Mouse (Mus musculus): ENCODE measurements at regions not wholly inside any gene's neighbourhood (a gene's known extent, or its start where the extent isn't known, plus 50 kb on each side); places are given as distances from the start of the nearest gene placed in this dataset.

DNA sequence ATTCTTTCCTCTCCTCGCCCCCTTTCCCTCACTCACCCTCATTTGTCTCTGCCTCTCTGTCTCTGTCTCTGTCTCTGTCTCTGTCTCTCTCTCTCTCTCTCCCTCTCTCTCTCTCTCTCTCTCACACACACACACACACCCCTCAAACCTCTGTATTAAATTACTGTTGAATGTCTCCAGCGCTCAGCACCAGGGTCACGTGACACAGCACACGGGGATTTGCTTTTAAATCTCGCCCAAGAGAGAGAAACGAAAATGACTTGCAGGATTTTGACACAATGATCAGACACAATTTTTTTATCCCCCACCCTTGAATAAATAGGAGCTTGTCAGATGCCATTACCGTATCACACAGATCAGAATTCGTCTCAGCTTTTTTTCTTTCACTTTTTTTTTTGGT is 125.2 kb downstream of the En1 start:
- no peak overlapping the region for H3K27ac ChIP-seq (ENCODE audit: insufficient read depth, low read depth, low read length)
- no peaks in the 10 kb centered on the region for H3K4me1 ChIP-seq (ENCODE audit: control insufficient read depth, insufficient read depth, low read length)
- TF ChIP-seq CTCF (IDR thresholded peaks at IDR 0.05; ENCODE audit: low read depth, low read length), result no peak
- no peak for TF ChIP-seq POLR2A (IDR thresholded peaks at IDR 0.05; ENCODE audit: borderline replicate concordance, low read depth, low read length)
- no peak overlapping the region for H3K4me3 ChIP-seq (ENCODE audit: insufficient read depth, low read length)

DNA sequence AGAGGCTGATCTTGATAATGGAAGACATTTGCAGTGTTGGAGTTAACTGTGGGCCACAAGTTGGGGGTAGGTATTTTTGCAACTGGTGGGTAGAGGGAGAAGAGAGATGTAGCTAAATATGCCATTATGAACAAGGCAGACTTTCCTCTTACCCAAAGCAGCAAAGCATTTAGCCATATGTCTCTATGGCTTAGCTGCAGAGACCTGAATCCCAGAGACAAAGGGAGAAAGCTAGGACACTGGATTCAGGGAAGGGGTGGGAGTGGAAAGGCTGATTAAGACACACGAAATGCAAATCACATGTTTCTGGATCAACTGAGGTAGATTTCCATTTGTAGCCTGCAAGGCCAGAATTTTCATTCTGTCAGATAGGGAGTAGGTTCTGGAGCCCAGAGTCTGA is 129.8 kb downstream of the En1 start:
- H3K4me1 ChIP-seq (ENCODE audit: control insufficient read depth, insufficient read depth, low read length), result no peaks in the 10 kb centered on the region
- H3K27ac ChIP-seq (ENCODE audit: insufficient read depth, low read depth, low read length), result no peak overlapping the region
- no peak overlapping the region for H3K4me3 ChIP-seq (ENCODE audit: insufficient read depth, low read length)
- TF ChIP-seq CTCF (IDR thresholded peaks at IDR 0.05; ENCODE audit: low read depth, low read length) (no peak), POLR2A (IDR thresholded peaks at IDR 0.05; ENCODE audit: borderline replicate concordance, low read depth, low read length) (no peak)

DNA sequence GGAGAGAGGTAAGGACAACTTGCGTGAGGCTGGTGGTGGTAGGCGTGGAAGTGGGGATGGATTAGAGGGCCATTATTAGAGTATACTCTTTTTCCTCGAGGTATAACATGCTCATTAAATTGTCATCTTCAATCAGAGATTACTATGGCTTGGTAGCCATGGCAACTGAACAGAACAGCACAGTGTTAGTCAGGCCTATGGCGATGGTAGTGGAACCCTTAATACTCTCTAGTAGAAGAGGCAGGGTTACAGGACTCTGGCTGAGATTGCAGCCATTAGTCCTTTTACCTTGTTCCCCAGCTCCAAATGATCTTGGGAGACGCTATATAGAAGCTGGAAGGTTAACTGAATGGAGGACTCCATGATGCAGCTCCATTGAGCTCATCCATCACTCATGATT is 131.5 kb downstream of the En1 start:
- TF ChIP-seq POLR2A (IDR thresholded peaks at IDR 0.05; ENCODE audit: borderline replicate concordance, low read depth, low read length) (no peak), CTCF (IDR thresholded peaks at IDR 0.05; ENCODE audit: low read depth, low read length) (no peak)
- Histone ChIP-seq H3K27ac (ENCODE audit: insufficient read depth, low read depth, low read length) (no peak overlapping the region), H3K4me3 (ENCODE audit: insufficient read depth, low read length) (no peak overlapping the region), H3K4me1 (ENCODE audit: control insufficient read depth, insufficient read depth, low read length) (no peaks in the 10 kb centered on the region)

DNA sequence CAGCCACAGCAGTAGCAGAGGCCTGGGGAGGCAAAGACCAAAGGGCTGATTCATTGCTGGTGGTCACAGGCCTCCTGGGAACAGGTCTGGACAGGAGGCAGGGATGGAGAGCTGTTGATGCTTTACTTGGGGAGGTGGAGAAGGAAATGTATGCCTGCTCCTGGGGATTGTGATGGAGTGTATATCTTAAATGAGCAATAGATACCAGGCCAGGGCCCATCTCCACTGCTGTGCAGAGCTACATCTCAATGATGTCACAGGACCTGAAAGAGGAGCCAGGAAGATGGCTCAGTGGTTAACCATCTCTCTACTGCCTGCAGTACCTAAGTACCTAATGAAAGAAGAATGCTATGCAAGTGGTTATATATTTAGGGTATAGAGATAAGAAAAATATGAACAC is 132.6 kb downstream of the En1 start:
- no peak overlapping the region for H3K4me3 ChIP-seq (ENCODE audit: insufficient read depth, low read length)
- no peaks in the 10 kb centered on the region for H3K4me1 ChIP-seq (ENCODE audit: control insufficient read depth, insufficient read depth, low read length)
- no peak overlapping the region for H3K27ac ChIP-seq (ENCODE audit: insufficient read depth, low read depth, low read length)
- TF ChIP-seq CTCF (IDR thresholded peaks at IDR 0.05; ENCODE audit: low read depth, low read length), result no peak

DNA sequence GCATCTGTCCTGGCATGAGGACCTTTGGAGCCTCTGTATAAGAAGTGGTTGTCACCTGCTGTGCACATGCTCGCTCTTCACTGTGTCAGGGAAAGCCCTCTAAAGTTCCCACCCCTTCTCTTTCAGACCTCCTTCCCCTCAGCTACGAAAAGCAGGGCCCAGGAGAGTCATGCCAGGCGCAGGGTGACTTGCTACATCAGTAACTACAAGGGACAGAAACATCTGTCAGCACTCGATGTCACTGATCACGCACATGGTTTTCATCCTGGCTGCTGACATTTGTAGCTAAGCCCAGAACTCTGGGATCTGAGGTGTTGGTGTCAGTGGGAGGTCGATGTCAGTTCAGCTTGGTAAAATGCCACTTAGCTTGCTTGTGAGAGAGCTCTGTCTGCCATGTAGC is 137.3 kb downstream of the En1 start:
- H3K27ac ChIP-seq (ENCODE audit: insufficient read depth, low read depth, low read length), result no peak overlapping the region

DNA sequence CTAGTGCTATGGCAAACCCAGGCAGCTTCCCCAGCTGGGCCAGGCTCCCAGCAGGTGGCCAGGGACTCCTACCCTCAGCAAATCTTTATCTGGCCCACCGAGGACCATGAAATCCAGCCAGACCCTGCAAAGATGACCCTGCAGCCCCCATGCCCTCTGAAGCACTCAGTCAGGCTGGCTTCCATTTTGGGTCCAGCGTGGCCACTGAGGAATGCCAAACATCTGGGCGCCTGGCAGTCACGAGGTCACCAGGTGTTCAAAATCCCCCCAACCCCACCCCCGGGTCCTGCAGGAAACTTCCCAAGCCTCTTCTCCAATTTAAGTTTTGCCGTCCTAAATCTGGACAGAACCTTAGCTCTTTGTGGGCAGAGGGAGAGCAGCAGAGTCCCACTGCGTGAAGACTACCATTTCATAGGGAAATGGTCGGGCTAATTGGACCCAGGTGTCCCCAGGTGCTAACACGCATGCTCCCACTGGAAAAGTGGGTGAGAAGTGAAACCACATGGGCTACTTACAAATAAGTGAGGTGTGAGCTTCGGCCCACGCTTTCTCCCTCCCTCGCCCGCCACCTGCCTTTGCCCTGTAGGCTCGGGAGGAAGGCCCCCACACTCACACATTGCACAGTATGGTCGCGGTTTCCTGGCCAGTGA is 139.0 kb downstream of the En1 start:
- TF ChIP-seq CTCF (IDR thresholded peaks at IDR 0.05; ENCODE audit: low read depth, low read length), result no peak
- TF ChIP-seq POLR2A (IDR thresholded peaks at IDR 0.05; ENCODE audit: borderline replicate concordance, low read depth, low read length), result no peak
- Histone ChIP-seq H3K27ac (ENCODE audit: insufficient read depth, low read depth, low read length) (no peak overlapping the region), H3K4me3 (ENCODE audit: insufficient read depth, low read length) (no peak overlapping the region), H3K4me1 (ENCODE audit: control insufficient read depth, insufficient read depth, low read length) (no peaks in the 10 kb centered on the region)

More for the DNA sequence above, 137.3 kb downstream of the En1 start:
- Histone ChIP-seq H3K4me3 (ENCODE audit: insufficient read depth, low read length) (no peak overlapping the region), H3K4me1 (ENCODE audit: control insufficient read depth, insufficient read depth, low read length) (no peaks in the 10 kb centered on the region)
- no peak for TF ChIP-seq CTCF (IDR thresholded peaks at IDR 0.05; ENCODE audit: low read depth, low read length)
- no peak for TF ChIP-seq POLR2A (IDR thresholded peaks at IDR 0.05; ENCODE audit: borderline replicate concordance, low read depth, low read length)

DNA sequence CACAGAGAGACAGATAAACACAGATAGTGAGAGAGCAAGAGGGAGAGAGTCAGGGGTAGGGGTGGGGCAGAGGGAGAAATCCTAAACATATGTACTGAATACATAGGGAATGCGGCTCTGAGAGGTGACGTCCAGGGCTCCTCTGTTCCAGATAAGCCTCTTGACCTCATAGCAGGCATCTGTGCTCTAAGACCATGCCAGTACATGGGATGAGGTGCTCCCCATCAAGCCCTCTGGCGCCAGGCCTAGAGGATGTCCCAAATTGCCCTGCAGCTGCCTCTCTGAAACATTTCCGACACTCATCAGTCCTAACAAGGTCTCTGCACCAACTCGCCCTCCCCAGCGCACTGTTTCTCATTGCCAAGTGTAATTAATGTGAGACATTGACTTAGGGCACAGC is 146.7 kb downstream of the En1 start:
- no peak for TF ChIP-seq CTCF (IDR thresholded peaks at IDR 0.05; ENCODE audit: low read depth, low read length)
- TF ChIP-seq POLR2A (IDR thresholded peaks at IDR 0.05; ENCODE audit: borderline replicate concordance, low read depth, low read length), result no peak
- no peaks in the 10 kb centered on the region for H3K4me1 ChIP-seq (ENCODE audit: control insufficient read depth, insufficient read depth, low read length)
- no peak overlapping the region for H3K27ac ChIP-seq (ENCODE audit: insufficient read depth, low read depth, low read length)
- H3K4me3 ChIP-seq (ENCODE audit: insufficient read depth, low read length), result no peak overlapping the region

DNA sequence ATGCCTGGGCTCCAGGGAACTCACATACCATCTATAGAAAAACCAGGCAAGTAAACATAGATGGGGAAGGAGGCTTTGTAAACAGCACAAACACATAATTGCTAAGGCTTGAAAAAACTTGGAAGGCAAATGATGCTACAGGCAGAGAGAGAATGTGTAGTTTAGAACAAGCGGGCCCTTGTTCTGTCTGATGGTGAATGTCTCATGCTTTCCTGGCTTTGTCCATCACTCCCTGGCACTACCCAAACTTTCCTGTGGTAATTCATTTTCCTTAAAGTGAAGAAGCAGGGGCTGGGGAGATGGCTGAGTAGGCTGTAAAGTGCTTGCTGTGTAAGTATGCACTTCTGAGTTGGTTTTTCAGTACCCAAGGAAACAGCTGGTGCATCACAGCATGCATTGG is 151.2 kb downstream of the En1 start:
- TF ChIP-seq CTCF (IDR thresholded peaks at IDR 0.05; ENCODE audit: low read depth, low read length), result no peak
- no peak for TF ChIP-seq POLR2A (IDR thresholded peaks at IDR 0.05; ENCODE audit: borderline replicate concordance, low read depth, low read length)

DNA sequence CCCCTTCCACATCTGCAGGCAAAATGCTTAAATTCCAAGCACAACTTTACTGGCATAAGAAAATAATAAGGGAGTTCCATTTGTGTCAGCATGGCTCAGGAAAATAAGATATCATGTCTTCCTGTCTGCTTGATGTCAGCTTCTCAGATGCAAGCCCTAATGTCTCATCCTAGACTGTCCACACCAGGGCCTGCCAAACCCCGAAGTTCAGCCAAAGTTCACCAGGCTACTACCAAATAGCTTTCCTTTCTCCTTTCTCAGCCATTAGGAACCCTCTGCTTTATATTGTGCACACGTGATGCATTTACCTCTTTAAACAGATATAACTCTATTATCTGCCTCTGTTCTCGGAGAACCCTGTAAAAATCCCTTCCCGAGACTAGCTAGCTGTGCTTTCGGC is 152.1 kb downstream of the En1 start:
- H3K27ac ChIP-seq (ENCODE audit: insufficient read depth, low read depth, low read length), result no peak overlapping the region

More for the DNA sequence above, 151.2 kb downstream of the En1 start:
- no peak overlapping the region for H3K27ac ChIP-seq (ENCODE audit: insufficient read depth, low read depth, low read length)
- H3K4me3 ChIP-seq (ENCODE audit: insufficient read depth, low read length), result no peak overlapping the region
- no peaks in the 10 kb centered on the region for H3K4me1 ChIP-seq (ENCODE audit: control insufficient read depth, insufficient read depth, low read length)

DNA sequence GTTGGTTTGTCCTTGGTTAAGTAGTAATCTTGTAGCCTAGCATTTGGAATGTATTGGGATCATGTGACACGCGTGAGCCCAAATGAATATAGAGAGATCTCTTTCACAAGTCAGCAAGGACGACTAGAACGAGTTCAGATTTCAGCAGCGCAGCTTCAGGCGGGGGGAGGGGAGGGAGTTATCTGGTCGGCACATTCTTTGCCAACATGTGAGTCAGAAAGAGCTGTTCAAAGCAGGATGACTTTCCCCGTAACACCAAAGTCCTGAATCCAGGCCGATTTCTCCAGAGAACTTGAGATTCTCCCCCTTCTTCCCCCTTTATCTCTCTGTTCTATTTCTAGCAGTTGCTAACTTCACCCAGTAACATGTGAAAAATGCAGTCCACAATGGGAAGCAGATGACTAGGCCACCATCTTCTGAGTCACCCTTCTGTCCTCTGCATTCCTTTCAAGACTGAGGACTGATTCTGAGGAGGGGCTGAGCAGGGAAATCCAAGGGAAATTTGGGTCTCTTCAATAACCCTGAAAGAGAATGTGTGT is 155.1 kb downstream of the En1 start:
- H3K4me1 ChIP-seq (ENCODE audit: control insufficient read depth, insufficient read depth, low read length), result no peaks in the 10 kb centered on the region
- H3K4me3 ChIP-seq (ENCODE audit: insufficient read depth, low read length), result no peak overlapping the region
- H3K27ac ChIP-seq (ENCODE audit: insufficient read depth, low read depth, low read length), result no peak overlapping the region
- no peak for TF ChIP-seq CTCF (IDR thresholded peaks at IDR 0.05; ENCODE audit: low read depth, low read length)
- no peak for TF ChIP-seq POLR2A (IDR thresholded peaks at IDR 0.05; ENCODE audit: borderline replicate concordance, low read depth, low read length)

More for the DNA sequence above, 152.1 kb downstream of the En1 start:
- Histone ChIP-seq H3K4me1 (ENCODE audit: control insufficient read depth, insufficient read depth, low read length) (no peaks in the 10 kb centered on the region), H3K4me3 (ENCODE audit: insufficient read depth, low read length) (no peak overlapping the region)
- no peak for TF ChIP-seq CTCF (IDR thresholded peaks at IDR 0.05; ENCODE audit: low read depth, low read length)
- no peak for TF ChIP-seq POLR2A (IDR thresholded peaks at IDR 0.05; ENCODE audit: borderline replicate concordance, low read depth, low read length)

Measured in bone marrow macrophage, adult 2 months (primary cell).